Mouse (Mus musculus): Measurements from ENCODE around the gene Btla. TPM values are rescaled to one million over a fixed set of nuclear protein-coding genes. Genes with fewer than 3 reads are reported as not detected.

Gene Btla
- polyA plus RNA-seq, 2 experiments = 0.35 to 0.73 TPM

- Histone ChIP-seq H3K4me2 (replicated peaks; ENCODE audit: low read depth, low read length, severe bottlenecking) (no peak overlapping the region), H3K27me3 (ENCODE audit: control insufficient read depth, insufficient read depth, low read length) (no peaks in the 10 kb centered on the region), H3K9ac (ENCODE audit: low read depth, low read length, severe bottlenecking) (no peak overlapping the region), H3K9me3 (ENCODE audit: control insufficient read depth, low read length) (no peaks in the 10 kb centered on the region), H3K36me3 (ENCODE audit: control insufficient read depth, insufficient read depth, low read length) (no peaks in the 10 kb centered on the region), H3K27ac (replicated peaks; ENCODE audit: low read depth, low read length) (no peak overlapping the region), H3K4me3 (replicated peaks; ENCODE audit: low read length) (no peak overlapping the region), H3K4me1 (ENCODE audit: control insufficient read depth, insufficient read depth, low read length) (no peaks in the 10 kb centered on the region)
- DNase-seq (ENCODE audit: low spot score) = no peak
- ATAC-seq (ENCODE audit: low FRiP score, low read depth) = no peak
- WGBS = 98% methylated on average over 2 of the region's 2 CpGs
- no peak for TF ChIP-seq POLR2A (IDR thresholded peaks at IDR 0.05; ENCODE audit: borderline replicate concordance, extremely low read depth, insufficient read depth, insufficient read length)
Measured at GRCm38 (mm10) chr16:45201395-45201794, 22.7 kb upstream of the Btla start.

- no peak overlapping the region for H3K27ac ChIP-seq (replicated peaks; ENCODE audit: low read depth, low read length)
- no peaks in the 10 kb centered on the region for H3K36me3 ChIP-seq (ENCODE audit: control insufficient read depth, insufficient read depth, low read length)
- H3K4me2 ChIP-seq (replicated peaks; ENCODE audit: low read depth, low read length, severe bottlenecking) = no peak overlapping the region
- 78% methylated on average over 4 of the region's 4 CpGs for WGBS
- H3K9me3 ChIP-seq (ENCODE audit: control insufficient read depth, low read length) = no peaks in the 10 kb centered on the region
- TF ChIP-seq POLR2A (IDR thresholded peaks at IDR 0.05; ENCODE audit: borderline replicate concordance, extremely low read depth, insufficient read depth, insufficient read length) = no peak
- no peak overlapping the region for H3K9ac ChIP-seq (ENCODE audit: low read depth, low read length, severe bottlenecking)
- H3K4me1 ChIP-seq (ENCODE audit: control insufficient read depth, insufficient read depth, low read length) = no peaks in the 10 kb centered on the region
- ATAC-seq (ENCODE audit: low FRiP score, low read depth) (no peak), DNase-seq (ENCODE audit: low spot score) (no peak)
- no peaks in the 10 kb centered on the region for H3K27me3 ChIP-seq (ENCODE audit: control insufficient read depth, insufficient read depth, low read length)
- H3K4me3 ChIP-seq (replicated peaks; ENCODE audit: low read length) = no peak overlapping the region
Measured at GRCm38 (mm10) chr16:45204438-45204837, 19.7 kb upstream of the Btla start.

GRCm38 (mm10) chr16:45204859-45205670 lies 19.1 kb upstream of the Btla start:
- no peaks in the 10 kb centered on the region for H3K27me3 ChIP-seq (ENCODE audit: control insufficient read depth, insufficient read depth, low read length)
- DNase-seq (ENCODE audit: low spot score) (no peak), ATAC-seq (ENCODE audit: low FRiP score, low read depth) (no peak)
- H3K27ac ChIP-seq (replicated peaks; ENCODE audit: low read depth, low read length) = no peak overlapping the region
- H3K4me1 ChIP-seq (ENCODE audit: control insufficient read depth, insufficient read depth, low read length) = no peaks in the 10 kb centered on the region
- H3K9ac ChIP-seq (ENCODE audit: low read depth, low read length, severe bottlenecking) = no peak overlapping the region
- WGBS = 86% methylated on average over 12 of the region's 12 CpGs
- H3K4me3 ChIP-seq (replicated peaks; ENCODE audit: low read length) = no peak overlapping the region
- no peak for TF ChIP-seq POLR2A (IDR thresholded peaks at IDR 0.05; ENCODE audit: borderline replicate concordance, extremely low read depth, insufficient read depth, insufficient read length)
- H3K9me3 ChIP-seq (ENCODE audit: control insufficient read depth, low read length) = no peaks in the 10 kb centered on the region
- no peak overlapping the region for H3K4me2 ChIP-seq (replicated peaks; ENCODE audit: low read depth, low read length, severe bottlenecking)
- H3K36me3 ChIP-seq (ENCODE audit: control insufficient read depth, insufficient read depth, low read length) = no peaks in the 10 kb centered on the region

- no peak overlapping the region for H3K4me3 ChIP-seq (replicated peaks; ENCODE audit: low read length)
- no peaks in the 10 kb centered on the region for H3K9me3 ChIP-seq (ENCODE audit: control insufficient read depth, low read length)
- H3K36me3 ChIP-seq (ENCODE audit: control insufficient read depth, insufficient read depth, low read length) = no peaks in the 10 kb centered on the region
- no peak for ATAC-seq (ENCODE audit: low FRiP score, low read depth)
- TF ChIP-seq POLR2A (IDR thresholded peaks at IDR 0.05; ENCODE audit: borderline replicate concordance, extremely low read depth, insufficient read depth, insufficient read length) = no peak
- WGBS = 71% methylated on average over 2 of the region's 2 CpGs
- H3K4me1 ChIP-seq (ENCODE audit: control insufficient read depth, insufficient read depth, low read length) = no peaks in the 10 kb centered on the region
- no peak overlapping the region for H3K4me2 ChIP-seq (replicated peaks; ENCODE audit: low read depth, low read length, severe bottlenecking)
- no peak overlapping the region for H3K27ac ChIP-seq (replicated peaks; ENCODE audit: low read depth, low read length)
- H3K9ac ChIP-seq (ENCODE audit: low read depth, low read length, severe bottlenecking) = no peak overlapping the region
- no peak for DNase-seq (ENCODE audit: low spot score)
- no peaks in the 10 kb centered on the region for H3K27me3 ChIP-seq (ENCODE audit: control insufficient read depth, insufficient read depth, low read length)
Measured at GRCm38 (mm10) chr16:45222016-45222415, 2.1 kb upstream of the Btla start.

- Histone ChIP-seq H3K27me3 (ENCODE audit: control insufficient read depth, insufficient read depth, low read length) (no peaks in the 10 kb centered on the region), H3K4me2 (replicated peaks; ENCODE audit: low read depth, low read length, severe bottlenecking) (no peak overlapping the region), H3K36me3 (ENCODE audit: control insufficient read depth, insufficient read depth, low read length) (no peaks in the 10 kb centered on the region), H3K9me3 (ENCODE audit: control insufficient read depth, low read length) (no peaks in the 10 kb centered on the region), H3K9ac (ENCODE audit: low read depth, low read length, severe bottlenecking) (no peak overlapping the region), H3K27ac (replicated peaks; ENCODE audit: low read depth, low read length) (no peak overlapping the region), H3K4me1 (ENCODE audit: control insufficient read depth, insufficient read depth, low read length) (no peaks in the 10 kb centered on the region), H3K4me3 (replicated peaks; ENCODE audit: low read length) (no peak overlapping the region)
- TF ChIP-seq POLR2A (IDR thresholded peaks at IDR 0.05; ENCODE audit: borderline replicate concordance, extremely low read depth, insufficient read depth, insufficient read length) = no peak
- 85% methylated on average over 3 of the region's 3 CpGs for WGBS
- no peak for DNase-seq (ENCODE audit: low spot score)
- no peak for ATAC-seq (ENCODE audit: low FRiP score, low read depth)
Measured at GRCm38 (mm10) chr16:45222771-45223170, 1.3 kb upstream of the Btla start.
